Mouse (Mus musculus) B cell, adult 2 months (primary cell): Measurements from ENCODE around the gene Tle6.

Experiments used
- DNase-seq, 2 experiments: peaks; one replicate each; pipeline ENCODE4 v3.0.0; 2022

Gene Tle6

GRCm38 (mm10) chr10:81588739-81589138 is 12.1 kb downstream of the Tle6 start:
- no peak for DNase-seq

GRCm38 (mm10) chr10:81583347-81583746 is 17.5 kb downstream of the Tle6 start:
- DNase-seq, result no peak

GRCm38 (mm10) chr10:81580441-81581070 is 20.3 kb downstream of the Tle6 start:
- peak; percentile 56 to 59 for DNase-seq

GRCm38 (mm10) chr10:81579967-81580366 is 20.9 kb downstream of the Tle6 start:
- no peak for DNase-seq

- DNase-seq, result peak; percentile 61 to 64
These were observed 25.2 kb downstream of the Tle6 start for GRCm38 (mm10) chr10:81575695-81576094.

GRCm38 (mm10) chr10:81575208-81575631 is 25.7 kb downstream of the Tle6 start:
- DNase-seq, result peak in 1 of 2 experiments; percentile 41

- no peak for DNase-seq
These were observed 26.5 kb downstream of the Tle6 start, which contains the start of gene Tle2 for GRCm38 (mm10) chr10:81574081-81575056. Tle2 (plus strand) TSS chr10:81574561.

GRCm38 (mm10) chr10:81572975-81573374 is 27.9 kb downstream of the Tle6 start:
- no peak for DNase-seq

- no peak for DNase-seq
These were observed 28.7 kb downstream of the Tle6 start for GRCm38 (mm10) chr10:81572133-81572671.

GRCm38 (mm10) chr10:81571501-81571876 is 29.4 kb downstream of the Tle6 start:
- DNase-seq, result peak; percentile 90 to 91

- DNase-seq, result peak; percentile 82 to 84
These were observed 29.9 kb downstream of the Tle6 start for GRCm38 (mm10) chr10:81570831-81571500.

- no peak for DNase-seq
These were observed 30.6 kb downstream of the Tle6 start for GRCm38 (mm10) chr10:81570238-81570800.

- no peak for DNase-seq
These were observed 31.2 kb downstream of the Tle6 start for GRCm38 (mm10) chr10:81569507-81570237.

- DNase-seq, result no peak
These were observed 32.3 kb downstream of the Tle6 start for GRCm38 (mm10) chr10:81568381-81569191.

GRCm38 (mm10) chr10:81565257-81566228 is 35.3 kb downstream of the Tle6 start:
- no peak for DNase-seq

- peak; percentile 80 to 82 for DNase-seq
These were observed 36.1 kb downstream of the Tle6 start for GRCm38 (mm10) chr10:81564734-81565133.

- no peak for DNase-seq
These were observed 36.7 kb downstream of the Tle6 start for GRCm38 (mm10) chr10:81564216-81564615.

GRCm38 (mm10) chr10:81563481-81563880 is 37.4 kb downstream of the Tle6 start:
- DNase-seq, result no peak

GRCm38 (mm10) chr10:81562411-81562810 is 38.5 kb downstream of the Tle6 start:
- no peak for DNase-seq
